Mouse (Mus musculus) CH12.LX (cell line): ENCODE data around the gene Gm9857. TPM values are rescaled to one million over a fixed set of nuclear protein-coding genes. Genes with fewer than 3 reads are reported as not detected.

ENCODE experiments used
- DNase-seq: peaks from one replicate; pipeline ENCODE4 v3.0.0-alpha.2; 2013; ENCODE audit errors: extremely low read depth
- H3K27ac ChIP-seq: 2 replicates; pipeline ENCODE4 v1.5.1; 2012; ENCODE audit warnings: low read depth, mild to moderate bottlenecking, control low read depth, moderate library complexity; ENCODE audit not compliant: insufficient read depth
- H3K27me3 ChIP-seq: replicated peaks from 2 replicates; pipeline ENCODE3; 2012; ENCODE audit warnings: inconsistent platforms
- H3K36me3 ChIP-seq, 2 experiments: replicated peaks in 1 of 2; 2 replicates each; pipeline versions ENCODE3 to v1.6.1; 2012; ENCODE audit warnings: inconsistent platforms in 1 of 2, low read length in 1 of 2, mild to moderate bottlenecking in 1 of 2, mixed read lengths in 1 of 2, moderate library complexity in 1 of 2; ENCODE audit not compliant: control insufficient read depth in 1 of 2, insufficient read depth in 1 of 2
- H3K4me1 ChIP-seq, 2 experiments: 2 replicates each; pipeline ENCODE4 v1.6.1; 2012; ENCODE audit warnings: inconsistent platforms in 1 of 2, moderate library complexity in 1 of 2; ENCODE audit not compliant: insufficient read depth in 2 of 2, control insufficient read depth in 1 of 2
- H3K4me2 ChIP-seq: 2 replicates; pipeline ENCODE4 v1.6.1; 2012; ENCODE audit warnings: low read depth, mild to moderate bottlenecking, control low read depth; ENCODE audit not compliant: poor library complexity, insufficient read depth, severe bottlenecking
- H3K4me3 ChIP-seq, 3 experiments: fragments of 150-350 bp in 1 of 3; sonication (generic) in 1 of 3; replicated peaks in 1 of 3; 2 replicates each; pipeline versions ENCODE3 to v1.5.1; 2011 to 2012; ENCODE audit warnings: low read depth in 2 of 3, low read length in 2 of 3, mild to moderate bottlenecking in 2 of 3, moderate library complexity in 2 of 3, control low read depth in 1 of 3, improper control_type of control experiment in 1 of 3, inconsistent platforms in 1 of 3, mixed read lengths in 1 of 3; ENCODE audit not compliant: poor library complexity in 1 of 3
- H3K79me2 ChIP-seq: replicated peaks from 2 replicates; pipeline ENCODE4 v1.6.1; 2012; ENCODE audit warnings: mild to moderate bottlenecking, moderate library complexity; ENCODE audit not compliant: control insufficient read depth, poor library complexity, insufficient read depth, severe bottlenecking; ENCODE audit errors: extremely low read depth
- H3K9ac ChIP-seq: 2 replicates; pipeline ENCODE4 v1.6.1; 2012; ENCODE audit warnings: low read depth, mild to moderate bottlenecking, control low read depth, moderate library complexity; ENCODE audit not compliant: insufficient read depth
- H3K9me3 ChIP-seq: replicated peaks from 2 replicates; pipeline ENCODE3; 2012; ENCODE audit warnings: low read length, inconsistent platforms, mixed read lengths
- BHLHE40 ChIP-seq: IDR thresholded peaks from 2 replicates; pipeline ENCODE4 v1.6.1; 2011; ENCODE audit warnings: mild to moderate bottlenecking, low read depth, low read length, improper control_type of control experiment
- CHD1 ChIP-seq: IDR thresholded peaks from 2 replicates; pipeline ENCODE4 v1.6.1; 2012; ENCODE audit warnings: low read depth, low read length, improper control_type of control experiment, inconsistent platforms
- CHD2 ChIP-seq: IDR thresholded peaks from 2 replicates; pipeline ENCODE4 v1.6.1; 2011; ENCODE audit warnings: low read length, improper control_type of control experiment
- CTCF ChIP-seq, 2 experiments: IDR thresholded peaks in 1 of 2; conservative IDR thresholded peaks in 1 of 2; 2 replicates each; pipeline ENCODE4 v1.5.1; 2011 to 2012; ENCODE audit warnings: low read depth in 2 of 2, low read length in 2 of 2, improper control_type of control experiment in 1 of 2, inconsistent platforms in 1 of 2, mild to moderate bottlenecking in 1 of 2, moderate library complexity in 1 of 2
- E2F4 ChIP-seq: IDR thresholded peaks from 2 replicates; pipeline ENCODE4 v1.6.1; 2011; ENCODE audit warnings: low read depth, low read length, improper control_type of control experiment; ENCODE audit not compliant: insufficient replicate concordance
- EP300 ChIP-seq: IDR thresholded peaks from 2 replicates; pipeline ENCODE4 v1.6.1; 2011; ENCODE audit warnings: low read length, improper control_type of control experiment
- ETS1 ChIP-seq: conservative IDR thresholded peaks from 2 replicates; pipeline ENCODE4 v1.6.1; 2012; ENCODE audit warnings: low read depth, mild to moderate bottlenecking, inconsistent platforms, low read length, improper control_type of control experiment, moderate library complexity
- GABPA ChIP-seq: IDR thresholded peaks from 2 replicates; pipeline ENCODE4 v1.6.1; 2012; ENCODE audit warnings: low read depth, low read length, improper control_type of control experiment, inconsistent platforms; ENCODE audit not compliant: insufficient replicate concordance
- HCFC1 ChIP-seq: IDR thresholded peaks from 2 replicates; pipeline ENCODE4 v1.6.1; 2012; ENCODE audit warnings: low read depth, mild to moderate bottlenecking, inconsistent platforms, low read length, improper control_type of control experiment
- IRF4 ChIP-seq: IDR thresholded peaks from 2 replicates; pipeline ENCODE4 v1.6.1; 2014; ENCODE audit warnings: low read depth, mild to moderate bottlenecking, inconsistent platforms, low read length, improper control_type of control experiment
- JUN ChIP-seq: IDR thresholded peaks from 2 replicates; pipeline ENCODE4 v1.6.1; 2011; ENCODE audit warnings: low read depth, mild to moderate bottlenecking, low read length, improper control_type of control experiment, moderate library complexity; ENCODE audit not compliant: insufficient read depth
- JUND ChIP-seq: conservative IDR thresholded peaks from 2 replicates; pipeline ENCODE4 v1.6.1; 2011; ENCODE audit warnings: low read depth, low read length, improper control_type of control experiment
- KAT2A ChIP-seq: IDR thresholded peaks from 2 replicates; pipeline ENCODE4 v1.6.1; 2012; ENCODE audit warnings: low read length, improper control_type of control experiment, inconsistent platforms; ENCODE audit not compliant: insufficient replicate concordance
- MAZ ChIP-seq: IDR thresholded peaks from 2 replicates; pipeline ENCODE4 v1.6.1; 2012; ENCODE audit warnings: low read depth, mild to moderate bottlenecking, inconsistent platforms, low read length, improper control_type of control experiment, moderate library complexity
- MEF2A ChIP-seq: IDR thresholded peaks from 2 replicates; pipeline ENCODE4 v1.6.1; 2014; ENCODE audit warnings: low read depth, mild to moderate bottlenecking, inconsistent platforms, low read length, improper control_type of control experiment, borderline replicate concordance
- MXI1 ChIP-seq: IDR thresholded peaks from 2 replicates; pipeline ENCODE4 v1.6.1; 2011; ENCODE audit warnings: mild to moderate bottlenecking, low read depth, low read length, improper control_type of control experiment
- MYC ChIP-seq: IDR thresholded peaks from 2 replicates; pipeline ENCODE4 v1.6.1; 2011; ENCODE audit warnings: low read depth, mild to moderate bottlenecking, improper control_type of control experiment, low read length
- NRF1 ChIP-seq: IDR thresholded peaks from 2 replicates; pipeline ENCODE4 v1.6.1; 2014; ENCODE audit warnings: low read depth, mild to moderate bottlenecking, inconsistent platforms, low read length, improper control_type of control experiment, moderate library complexity
- PAX5 ChIP-seq: IDR thresholded peaks from 2 replicates; pipeline ENCODE4 v1.6.1; 2012; ENCODE audit warnings: low read length, inconsistent platforms, mixed read lengths
- POLR2A ChIP-seq: IDR thresholded peaks from 2 replicates; pipeline ENCODE4 v1.6.1; 2011; ENCODE audit warnings: low read depth, mild to moderate bottlenecking, improper control_type of control experiment, low read length
- RAD21 ChIP-seq: IDR thresholded peaks from 2 replicates; pipeline ENCODE4 v1.6.1; 2011; ENCODE audit warnings: low read depth, mild to moderate bottlenecking, low read length, improper control_type of control experiment, moderate library complexity
- RCOR1 ChIP-seq: conservative IDR thresholded peaks from 2 replicates; pipeline ENCODE4 v1.6.1; 2012; ENCODE audit warnings: low read depth, mild to moderate bottlenecking, inconsistent platforms, low read length, improper control_type of control experiment
- SIN3A ChIP-seq: IDR thresholded peaks from 2 replicates; pipeline ENCODE4 v1.6.1; 2012; ENCODE audit warnings: low read length, improper control_type of control experiment, inconsistent platforms
- TBP ChIP-seq: conservative IDR thresholded peaks from 2 replicates; pipeline ENCODE4 v1.6.1; 2011; ENCODE audit warnings: low read depth, low read length, improper control_type of control experiment
- TCF12 ChIP-seq: IDR thresholded peaks from 2 replicates; pipeline ENCODE4 v1.6.1; 2014; ENCODE audit warnings: low read depth, mild to moderate bottlenecking, inconsistent platforms, low read length, improper control_type of control experiment
- UBTF ChIP-seq: IDR thresholded peaks from 2 replicates; pipeline ENCODE4 v1.6.1; 2012; ENCODE audit warnings: low read depth, mild to moderate bottlenecking, inconsistent platforms, low read length, improper control_type of control experiment, moderate library complexity
- USF2 ChIP-seq: conservative IDR thresholded peaks from 2 replicates; pipeline ENCODE4 v1.6.1; 2011; ENCODE audit warnings: low read depth, low read length, improper control_type of control experiment
- ZC3H11A ChIP-seq: IDR thresholded peaks from 2 replicates; pipeline ENCODE4 v1.6.1; 2012; ENCODE audit warnings: low read depth, mild to moderate bottlenecking, inconsistent platforms, low read length, improper control_type of control experiment
- ZKSCAN1 ChIP-seq: IDR thresholded peaks from 2 replicates; pipeline ENCODE4 v1.6.1; 2012; ENCODE audit warnings: low read depth, inconsistent platforms, low read length, improper control_type of control experiment, borderline replicate concordance
- ZNF384 ChIP-seq: IDR thresholded peaks from 2 replicates; pipeline ENCODE4 v1.6.1; 2012; ENCODE audit warnings: low read depth, low read length, improper control_type of control experiment, inconsistent platforms
- dilution Hi-C: fragments of 300-500 bp; cut with MboI; formaldehyde crosslinking; loops from 2 replicates; pipeline ENCODE4 v1.14.3; 2020; ENCODE audit warnings: low sequenced_read_pairs; ENCODE audit not compliant: extremely low pct_unique_long_range_greater_than_20kb, extremely low pct_ligation_motif_present
- in situ Hi-C: fragments of 300-500 bp; cut with MboI; formaldehyde crosslinking; loops from 3 replicates; pipeline ENCODE4 v1.14.3; 2019; ENCODE audit warnings: low sequenced_read_pairs, low pct_ligation_motif_present, low pct_unique_long_range_greater_than_20kb, mixed read lengths
- polyA plus RNA-seq: library from polyadenylated mRNA; unstranded; fragments of >175 nt; gene quantifications from 2 replicates; pipeline ENCODE4 v1.2.1, GENCODE M21; 2012; ENCODE audit warnings: low read depth; ENCODE audit not compliant: insufficient read length
- total RNA-seq, 2 experiments: library from RNA; depleted of rRNA; stranded (reverse); fragments of 300-350 nt in 1 of 2; fragments of >200 nt in 1 of 2; gene quantifications; 2 replicates each; pipeline ENCODE4 v1.2.3; 2012 to 2014

Gm9857 gene
- total and polyA plus RNA-seq, 3 experiments: not detected

- peaks cover 48% of the 10 kb centered on the region for H3K79me2 ChIP-seq
- no peaks in the 10 kb centered on the region for H3K27me3 ChIP-seq
- H3K36me3 ChIP-seq: peaks cover 13 to 32% of the 10 kb centered on the region in 2 experiments
- H3K9ac ChIP-seq: peak overlapping the region; percentile 93
- dilution Hi-C loops: no loop called here
- peak overlapping the region; percentile 71 to 99 (median 87) for H3K4me3 ChIP-seq
- DNase-seq: peak; percentile 52
- H3K4me2 ChIP-seq: peak overlapping the region; percentile 70; the same call in 1 of the 2 replicates
- TF ChIP-seq GABPA (no peak), ZC3H11A (no peak), HCFC1 (no peak), CTCF (conservative IDR thresholded peaks at IDR 0.05 in 1 of 2, IDR thresholded peaks at IDR 0.05 in 1 of 2; ENCODE audit: low read depth in 2 of 2, low read length in 2 of 2) (no peak), USF2 (no peak), MXI1 (no peak; the same call in 1 of the 2 replicates), CHD2 (no peak), BHLHE40 (no peak), EP300 (peak; percentile 66), MEF2A (0 out of 2 replicates have a peak, but pooled peaks have one; percentile 12), E2F4 (no peak), ZNF384 (no peak), CHD1 (no peak), MAZ (peak; percentile 27; the same call in 1 of the 2 replicates), TBP (no peak), RCOR1 (no peak), NRF1 (no peak), KAT2A (no peak), ZKSCAN1 (no peak), PAX5 (no peak), ETS1 (no peak; the same call in 1 of the 2 replicates), IRF4 (peak; percentile 83; the same call in 1 of the 2 replicates), RAD21 (no peak; the same call in 1 of the 2 replicates), UBTF (peak; percentile 77), JUND (no peak), MYC (no peak; the same call in 1 of the 2 replicates), POLR2A (0 out of 2 replicates have a peak, but pooled peaks have one; percentile 19), JUN (no peak), SIN3A (peak; percentile 18; the same call in 1 of the 2 replicates), TCF12 (peak; percentile 57)
- TF ChIP-seq, all 38 proteins: peak for 8
- Histone ChIP-seq H3K4me1 (peaks cover 4 to 32% of the 10 kb centered on the region in 2 experiments; a peak in 3 of 4 replicates), H3K27ac (peak overlapping the region; percentile 97), H3K9me3 (no peaks in the 10 kb centered on the region)
- in situ Hi-C loops: no loop called here
These were observed 29.8 kb downstream of the Gm9857 start for GRCm38 (mm10) chr3:108910303-108911080.
